Mouse (Mus musculus) kidney, postnatal 10 days (tissue): ENCODE data around the gene H60b.
"Not testable (repeated sequence)": the region's sequence is repeated elsewhere in the genome, so short reads cannot be mapped to it uniquely, and the experiment has no call there.

Experiments
- DNase-seq: peaks from one replicate; pipeline ENCODE4 v3.0.0; 2021; ENCODE audit warnings: mixed read lengths

H60b gene

DNA sequence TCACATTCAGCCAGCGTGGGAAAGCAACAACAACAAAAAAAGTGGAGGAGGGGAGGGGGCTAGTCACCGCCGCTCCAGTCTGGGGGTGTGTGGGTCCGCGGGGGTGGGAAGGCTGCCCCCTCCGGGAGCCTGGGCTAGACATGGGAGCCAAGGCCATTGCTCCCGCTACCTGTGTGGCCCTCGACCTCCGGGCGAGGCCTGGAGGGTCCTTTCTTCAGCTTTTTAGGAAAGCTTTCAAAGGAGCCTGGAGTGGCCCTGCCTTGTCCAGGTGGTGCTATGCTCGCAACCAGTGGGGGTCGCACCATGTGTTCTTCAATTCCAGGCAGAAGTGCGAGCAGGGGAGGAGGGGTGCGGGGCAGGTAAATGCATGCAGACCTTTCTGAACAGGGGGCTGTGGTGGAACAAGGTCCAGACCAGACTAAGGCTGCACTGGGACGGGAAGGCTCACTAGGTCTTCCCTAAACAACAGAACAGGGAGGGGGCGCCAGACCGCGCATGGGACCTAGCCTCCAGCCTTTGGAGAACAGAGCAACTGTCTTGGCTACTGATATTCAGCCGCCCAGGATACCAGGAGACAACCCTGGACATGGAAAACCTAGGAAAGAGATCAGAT lies 116.2 kb downstream of the H60b start:
- peak; percentile 8 for DNase-seq

DNA sequence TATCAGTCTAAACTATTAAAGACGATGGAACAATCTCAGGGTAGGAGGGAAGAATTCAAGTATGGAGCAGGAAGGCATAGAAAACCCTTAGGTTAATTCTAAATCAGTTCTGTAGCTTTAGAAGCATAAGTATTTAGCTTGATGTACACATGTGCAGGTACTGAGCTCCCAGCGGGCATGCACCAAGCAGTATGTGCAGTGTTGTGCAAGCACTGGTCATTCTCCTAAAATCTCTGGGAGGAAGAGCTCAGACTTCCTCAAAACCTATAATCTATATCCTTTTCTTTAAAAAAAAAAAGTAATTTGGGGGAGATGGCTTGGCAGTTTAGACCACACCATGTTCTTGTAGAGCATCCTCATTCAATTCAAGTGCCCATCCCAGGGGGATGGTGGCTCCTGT lies 120.1 kb downstream of the H60b start:
- not testable (repeated sequence) for DNase-seq

GRCm38 (mm10) chr10:22282816-22283215 lies 124.4 kb downstream of the H60b start:
- no peak for DNase-seq

- DNase-seq: no peak
Observed at GRCm38 (mm10) chr10:22295676-22296075, 137.3 kb downstream of the H60b start.

DNA sequence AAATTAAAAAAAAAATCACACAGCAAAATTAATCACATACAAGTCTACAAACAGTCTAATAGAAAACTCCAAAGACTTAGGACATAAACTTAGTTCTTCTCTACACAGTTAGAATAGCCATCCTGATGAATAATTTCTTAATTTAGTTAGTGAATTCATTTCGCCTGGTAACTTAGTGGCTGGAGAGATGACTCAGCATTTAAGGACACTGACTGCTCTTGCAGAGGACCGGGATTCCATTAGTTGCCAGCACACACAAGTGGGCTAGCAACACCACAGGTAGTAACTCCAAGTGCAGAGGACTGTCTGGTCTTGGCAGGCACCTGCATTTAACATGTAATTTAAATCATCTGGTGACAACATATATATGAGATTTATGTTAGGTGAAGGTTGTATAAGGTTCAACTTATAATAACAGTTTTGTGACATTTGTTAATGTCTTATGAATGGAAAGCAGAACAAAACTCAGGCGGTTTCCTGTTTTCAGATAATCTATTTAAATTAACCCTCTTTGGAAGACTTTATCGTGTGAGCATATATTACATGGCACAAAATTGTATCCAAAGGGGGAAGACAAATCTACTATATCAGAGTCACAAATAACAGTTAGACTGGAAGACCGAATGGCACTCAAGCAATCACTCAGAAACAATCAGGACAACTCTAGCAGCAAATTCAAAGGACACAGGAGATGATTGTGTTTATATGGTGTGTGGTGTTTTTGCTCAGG lies 138.8 kb downstream of the H60b start:
- DNase-seq: no peak

- no peak for DNase-seq
Observed at GRCm38 (mm10) chr10:22297766-22298461, 139.5 kb downstream of the H60b start.

- no peak for DNase-seq
Observed at GRCm38 (mm10) chr10:22299324-22299723, 140.9 kb downstream of the H60b start.

GRCm38 (mm10) chr10:22301641-22302040 lies 143.3 kb downstream of the H60b start:
- no peak for DNase-seq

DNA sequence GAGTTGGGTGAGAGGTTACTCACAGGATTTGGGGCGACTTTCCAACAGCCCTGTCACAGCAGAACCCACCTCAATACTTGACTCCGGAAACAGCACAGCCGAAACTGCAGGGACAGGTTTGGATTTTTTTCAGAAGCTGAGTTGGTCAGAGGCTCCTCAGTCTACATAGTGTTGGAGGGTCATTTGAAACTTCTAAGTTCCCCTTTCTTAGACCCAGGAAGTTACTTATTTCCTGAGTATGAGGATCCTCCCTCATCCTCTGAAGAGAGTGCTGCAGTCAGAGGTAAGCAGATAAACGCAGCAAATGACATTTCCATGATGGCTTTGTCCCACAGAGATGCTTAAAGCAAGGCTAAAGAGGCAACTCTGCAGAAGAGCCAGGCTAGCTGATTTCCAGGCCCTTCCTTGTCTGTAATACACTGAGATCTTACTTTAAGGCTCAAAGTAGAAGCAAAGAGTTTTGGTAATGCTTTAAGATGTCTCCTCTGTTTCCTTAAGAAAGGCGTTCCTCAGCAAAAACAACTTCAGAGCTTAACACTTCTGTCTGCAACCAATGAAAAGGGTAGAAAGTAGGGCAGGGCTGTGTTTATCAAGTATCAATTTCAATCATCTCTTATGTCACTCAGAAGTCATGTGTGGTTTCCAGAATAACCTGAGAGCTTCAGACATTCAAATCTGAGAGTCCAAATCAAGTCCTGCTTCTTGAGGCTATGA lies 144.1 kb downstream of the H60b start:
- DNase-seq: no peak

DNA sequence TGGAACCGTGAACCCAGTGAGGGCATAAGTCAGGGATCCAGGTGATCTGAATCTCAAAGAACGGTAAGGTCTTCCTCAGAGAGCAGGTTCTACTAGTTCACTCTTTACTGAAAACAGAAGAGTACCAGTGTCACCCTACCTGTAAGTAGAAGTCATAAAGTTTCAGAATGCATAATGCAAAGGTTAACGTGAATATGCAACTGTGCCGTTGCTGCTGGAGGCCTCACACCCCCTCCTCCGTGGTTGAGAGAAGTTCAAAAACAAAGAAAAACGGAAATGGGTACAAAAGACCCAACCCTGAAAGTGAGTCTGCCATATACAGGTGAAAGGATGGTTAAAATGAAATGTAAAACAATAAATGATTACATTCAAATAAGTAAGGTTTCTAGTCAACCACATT lies 145.3 kb downstream of the H60b start:
- no peak for DNase-seq

DNA sequence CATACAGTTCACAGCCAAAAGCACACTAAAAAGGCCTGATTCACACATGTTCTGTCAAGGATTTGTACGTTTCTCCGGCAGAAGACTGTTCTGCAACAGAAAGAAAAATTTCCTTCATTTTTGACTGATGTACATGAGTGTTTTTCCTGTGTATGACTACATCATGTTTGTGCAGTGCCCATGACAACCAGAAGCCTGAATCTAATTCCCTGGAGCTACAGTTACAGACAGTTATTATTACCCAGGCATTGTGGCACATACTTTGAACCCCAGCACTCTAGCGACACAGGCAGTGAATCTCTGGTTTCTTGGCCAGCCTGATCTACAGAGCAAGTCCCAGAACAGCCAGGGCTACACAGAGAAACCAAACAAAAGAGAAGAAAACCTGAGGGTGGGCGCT lies 147.4 kb downstream of the H60b start:
- no peak for DNase-seq

DNA sequence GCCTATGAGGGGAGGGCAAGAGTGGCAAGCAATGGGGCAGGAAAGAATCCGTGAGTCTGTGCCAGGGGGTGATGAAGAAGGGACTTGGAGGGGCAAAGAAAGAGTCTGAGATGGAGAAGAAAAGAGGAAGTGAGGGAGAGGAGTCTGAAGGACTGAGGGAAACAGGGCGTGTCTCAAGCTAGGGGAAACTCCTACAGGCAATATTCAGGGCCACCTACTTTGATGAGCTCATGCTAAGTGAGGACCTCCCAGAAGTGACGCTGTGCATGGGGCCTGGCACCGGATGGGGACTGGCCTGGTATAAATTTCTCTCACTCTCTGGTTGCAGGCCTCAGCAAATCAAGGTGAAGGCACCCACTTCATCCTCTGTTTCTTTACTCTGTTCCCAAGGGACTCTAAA lies 148.1 kb downstream of the H60b start:
- no peak for DNase-seq

GRCm38 (mm10) chr10:22308221-22308620 lies 149.8 kb downstream of the H60b start:
- no peak for DNase-seq

GRCm38 (mm10) chr10:22322858-22323257 lies 164.5 kb downstream of the H60b start:
- no peak for DNase-seq
